Mouse (Mus musculus) T-helper 2 cell (primary cell): ENCODE results near the gene Nacc2.

Experiments used
- in situ Hi-C: fragments of 300-600 bp; cut with MboI, MseI; formaldehyde crosslinking; loops from one replicate; pipeline ENCODE4 v1.15.1; 2025; ENCODE audit warnings: high pct_unique_total_duplicates

Nacc2 gene

GRCm38 (mm10) chr2:26123079-26123648 is at the start of gene Nacc2:
TSS of gene Nacc2 (minus strand) at chr2:26123220.
- in situ Hi-C loops = no loop called here

- in situ Hi-C loops = loop anchor here (10.0 kb wide), 1 partner anchor 913 kb away; no protein-coding TSS in a partner anchor
Measured at GRCm38 (mm10) chr2:26172166-26172565, 49.1 kb upstream of the Nacc2 start.

GRCm38 (mm10) chr2:26170376-26170775 is 47.4 kb upstream of the Nacc2 start:
- in situ Hi-C loops = loop anchor here (10.0 kb wide), 1 partner anchor 914 kb away; no protein-coding TSS in a partner anchor

DNA sequence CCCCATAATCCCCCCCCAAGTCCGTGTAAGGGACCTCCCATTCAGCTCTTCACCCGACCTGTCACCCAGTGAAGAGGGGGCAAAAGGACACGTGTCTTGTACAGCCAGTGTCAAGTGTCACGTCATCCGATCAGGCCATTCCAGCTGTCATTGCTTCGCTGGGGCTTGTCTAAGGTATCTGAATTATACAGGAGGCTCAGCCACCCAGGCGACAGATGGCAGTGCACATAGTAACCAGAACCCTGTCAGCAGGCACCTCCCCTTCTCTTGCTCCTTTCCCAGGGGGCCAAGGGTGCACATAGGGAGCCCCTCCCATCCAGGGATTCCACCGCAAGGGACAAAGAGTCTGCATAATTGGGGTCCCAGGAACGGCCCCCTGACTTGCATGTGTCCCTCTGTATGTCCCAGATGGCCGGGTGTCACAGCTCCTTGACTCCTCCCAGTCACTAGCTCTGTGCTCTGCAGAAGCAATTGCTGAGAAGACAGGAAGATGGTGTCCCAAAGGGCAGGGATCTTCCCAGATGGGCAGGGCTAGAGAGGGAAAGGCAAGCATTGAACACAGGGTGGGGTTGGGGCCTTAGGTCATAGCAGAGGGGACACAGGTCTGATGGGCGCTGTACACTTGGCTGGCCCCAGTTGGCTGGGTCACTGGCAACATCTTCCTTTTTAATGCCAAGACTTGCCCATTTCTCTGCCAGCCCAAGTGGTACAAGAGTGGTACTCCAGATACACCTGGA is 46.0 kb upstream of the Nacc2 start:
- in situ Hi-C loops = no loop called here

GRCm38 (mm10) chr2:26166890-26167289 is 43.9 kb upstream of the Nacc2 start:
- in situ Hi-C loops = no loop called here

GRCm38 (mm10) chr2:26158064-26158463 is 35.0 kb upstream of the Nacc2 start:
- in situ Hi-C loops = no loop called here

GRCm38 (mm10) chr2:26156191-26156977 is 33.4 kb upstream of the Nacc2 start:
- in situ Hi-C loops = no loop called here

DNA sequence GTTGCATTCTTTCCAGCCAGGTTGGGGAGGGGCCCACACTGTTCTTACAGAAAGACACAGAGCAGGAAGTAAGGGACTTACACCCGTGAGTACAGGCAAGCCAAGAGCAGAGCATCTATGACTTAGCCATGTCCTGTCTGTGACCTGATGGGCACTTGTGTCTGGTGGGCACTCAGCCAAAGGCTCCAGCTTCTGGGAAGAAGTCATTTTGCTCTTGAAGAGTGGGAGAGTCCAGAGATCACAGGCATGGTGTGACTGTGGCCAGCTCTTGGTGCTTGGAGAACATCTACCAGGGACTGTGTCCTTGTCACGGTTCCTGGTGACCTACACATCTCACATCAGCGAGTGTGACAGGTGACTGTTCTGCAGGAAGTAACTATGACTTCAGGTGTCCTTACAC is 32.7 kb upstream of the Nacc2 start:
- in situ Hi-C loops = no loop called here

DNA sequence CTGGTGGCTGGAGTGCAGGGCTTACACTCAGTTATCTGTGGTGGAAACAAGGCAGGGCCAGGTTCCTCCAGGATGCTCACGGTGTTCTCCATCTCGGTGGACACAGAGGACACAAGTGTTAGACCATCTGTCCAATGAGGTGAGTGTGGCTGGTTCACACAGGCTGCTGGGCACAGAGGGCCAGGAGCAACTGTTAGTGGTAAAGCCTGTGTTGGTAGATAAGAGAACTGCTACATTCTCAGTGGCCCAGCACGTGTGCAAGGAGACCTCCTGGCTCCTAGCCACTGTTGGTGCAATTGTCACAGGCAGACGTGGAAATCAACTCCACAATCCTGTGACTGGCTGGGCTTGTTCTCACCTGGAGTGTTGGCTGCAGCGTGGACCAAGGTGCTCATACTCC is 31.6 kb upstream of the Nacc2 start:
- in situ Hi-C loops = loop anchor here (5.0 kb wide), 1 partner anchor 78 kb away; no protein-coding TSS in a partner anchor

DNA sequence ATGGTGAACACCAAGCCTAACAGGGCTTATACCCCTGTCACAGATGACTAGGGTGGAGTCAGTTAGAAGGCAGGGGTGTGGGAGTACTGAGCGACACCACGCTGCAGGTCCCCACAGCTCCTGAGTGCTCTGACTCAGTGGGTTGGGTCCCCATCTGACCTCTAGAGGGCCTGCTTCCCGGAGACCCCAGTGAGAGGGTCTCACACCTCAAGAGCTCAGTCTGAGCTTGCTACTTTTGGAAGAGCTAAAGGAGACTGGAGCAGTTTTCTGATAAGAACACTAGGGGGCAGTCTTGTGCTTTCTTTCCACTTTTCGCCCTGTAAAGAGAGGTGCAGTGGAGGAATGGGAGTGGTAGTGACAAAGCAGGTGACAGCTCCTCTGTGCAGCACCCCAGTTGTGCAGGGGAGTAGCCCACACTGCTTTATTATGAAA is 30.9 kb upstream of the Nacc2 start:
- in situ Hi-C loops = loop anchor here (5.0 kb wide), 1 partner anchor 78 kb away; no protein-coding TSS in a partner anchor

DNA sequence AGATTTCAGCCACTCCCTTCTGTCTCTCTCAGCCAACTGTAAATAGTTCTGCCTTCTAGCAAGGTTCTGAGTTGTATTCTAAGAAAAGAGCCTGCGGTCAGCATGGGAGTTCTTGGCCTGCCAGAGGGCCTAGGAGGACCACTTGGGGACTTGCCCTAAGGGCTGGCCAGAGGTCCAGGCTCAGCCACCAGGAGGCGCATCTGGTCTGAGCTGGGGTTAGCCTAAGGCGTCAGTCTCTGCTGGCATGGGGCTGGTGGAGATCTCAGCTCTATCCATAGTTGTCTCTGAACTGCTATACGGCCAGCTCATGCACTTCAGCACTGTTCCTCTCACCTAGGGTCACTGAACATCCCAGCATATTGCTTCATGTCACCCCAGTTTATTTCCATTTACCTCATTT is 30.3 kb upstream of the Nacc2 start:
- in situ Hi-C loops = loop anchor here (5.0 kb wide), 1 partner anchor 79 kb away; no protein-coding TSS in a partner anchor

DNA sequence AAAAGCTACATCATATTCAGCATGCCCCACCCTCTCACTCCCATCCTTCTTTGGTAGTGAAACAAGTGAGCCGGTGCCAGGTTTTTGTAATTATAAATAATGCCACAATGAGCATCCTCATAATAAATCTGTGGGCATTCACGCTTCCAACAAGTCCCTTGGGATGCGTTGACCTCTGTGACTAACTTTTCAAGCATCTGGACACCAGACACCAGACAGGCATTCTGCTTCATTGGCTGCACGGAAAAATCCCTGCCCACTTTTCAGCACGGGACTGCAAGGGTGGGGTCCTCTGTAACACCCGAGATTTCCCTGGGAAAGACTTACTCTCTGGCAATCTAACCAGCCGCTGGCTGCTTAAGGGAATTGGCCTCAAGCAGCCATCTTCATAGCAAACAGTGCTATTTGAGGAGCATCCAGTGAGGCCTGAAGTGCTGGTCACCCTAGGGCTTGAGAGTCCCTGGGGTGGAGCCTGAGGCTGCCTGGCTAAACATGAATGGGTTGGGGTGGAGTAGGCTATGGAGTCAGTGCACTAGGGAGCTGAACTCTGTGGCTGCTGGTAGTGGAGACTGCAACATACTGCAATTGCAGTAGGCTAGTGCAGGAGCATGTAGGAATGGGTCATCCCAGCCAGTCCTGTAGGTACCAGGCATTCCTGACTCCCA is 24.8 kb upstream of the Nacc2 start:
- in situ Hi-C loops = no loop called here

DNA sequence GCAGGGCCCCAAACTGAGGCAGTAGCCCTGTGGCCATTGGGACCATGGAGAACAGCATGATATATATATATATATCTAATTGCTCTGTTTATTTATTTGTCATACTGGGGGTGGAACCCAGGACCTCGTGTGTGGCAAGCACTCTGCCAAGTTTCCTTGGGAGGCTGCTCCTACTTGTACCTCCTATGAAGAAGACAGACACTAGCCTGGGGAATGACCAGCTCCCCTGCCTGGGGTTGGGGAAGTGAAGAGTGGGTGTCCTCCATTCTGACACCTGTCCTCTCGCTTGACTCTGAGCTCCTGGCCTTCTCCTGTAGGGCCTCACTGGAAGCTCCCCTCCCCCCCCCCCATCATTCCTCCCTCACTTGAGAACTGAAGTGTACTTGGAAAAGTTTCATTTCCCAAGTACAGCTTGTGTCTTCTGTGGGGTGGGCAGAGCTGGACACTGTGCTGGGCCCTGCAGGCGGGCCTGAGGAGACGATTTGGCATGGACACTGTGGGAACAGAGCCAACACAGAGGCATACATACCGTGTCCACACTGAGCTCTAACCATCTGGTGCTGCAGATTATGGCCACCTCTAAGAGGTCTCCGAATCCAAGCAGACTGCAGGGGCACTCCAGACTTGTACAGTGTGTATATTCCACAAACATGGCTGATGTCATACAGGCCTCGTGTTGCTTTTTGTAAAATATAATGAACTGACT is 23.5 kb upstream of the Nacc2 start:
- in situ Hi-C loops = no loop called here

DNA sequence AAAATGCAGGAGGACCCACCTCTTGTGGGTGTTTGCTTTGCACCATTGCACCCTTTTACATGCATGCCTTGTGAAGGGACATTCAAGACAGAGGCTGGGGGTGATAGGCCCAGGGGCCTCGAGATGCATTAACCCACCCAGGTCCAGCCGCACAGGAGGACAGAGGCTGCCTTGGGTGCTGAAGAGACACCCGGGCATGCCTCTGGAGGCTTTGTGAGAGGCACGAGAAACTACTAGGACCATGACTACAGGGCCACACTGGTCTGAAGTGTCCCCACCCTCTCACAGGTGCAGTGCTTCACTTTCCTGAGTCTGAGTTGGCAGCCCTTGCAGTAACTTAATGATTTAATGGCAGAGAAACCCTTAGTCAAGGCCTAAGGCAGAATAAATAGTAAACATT is 22.1 kb upstream of the Nacc2 start:
- in situ Hi-C loops = no loop called here

- in situ Hi-C loops = loop anchor here (5.0 kb wide), 2 partner anchors 87 to 122 kb away; partner anchors contain the start of gene Ubac1
Measured at GRCm38 (mm10) chr2:26144331-26144730, 21.3 kb upstream of the Nacc2 start.

DNA sequence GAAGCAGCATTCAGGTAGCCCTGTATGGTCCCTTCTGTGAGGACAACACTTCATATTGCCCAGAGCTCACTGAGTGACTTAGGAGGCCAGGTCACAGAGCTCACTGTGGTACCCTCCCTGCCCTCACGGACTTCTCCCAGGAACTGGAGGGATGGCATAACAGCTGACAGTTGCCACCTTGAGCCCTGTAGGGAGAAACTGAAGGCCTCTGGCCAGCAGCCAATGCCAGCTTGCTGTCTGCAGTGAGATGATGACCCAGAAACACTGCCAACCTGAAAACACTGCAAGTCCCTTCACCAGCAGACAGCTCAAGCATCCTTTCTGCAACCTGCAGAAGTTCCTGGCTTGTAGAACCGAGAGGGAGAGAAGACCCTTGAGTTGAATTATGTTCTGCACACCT is 20.5 kb upstream of the Nacc2 start:
- in situ Hi-C loops = loop anchor here (5.0 kb wide), 2 partner anchors 86 to 121 kb away; partner anchors contain the start of gene Ubac1

DNA sequence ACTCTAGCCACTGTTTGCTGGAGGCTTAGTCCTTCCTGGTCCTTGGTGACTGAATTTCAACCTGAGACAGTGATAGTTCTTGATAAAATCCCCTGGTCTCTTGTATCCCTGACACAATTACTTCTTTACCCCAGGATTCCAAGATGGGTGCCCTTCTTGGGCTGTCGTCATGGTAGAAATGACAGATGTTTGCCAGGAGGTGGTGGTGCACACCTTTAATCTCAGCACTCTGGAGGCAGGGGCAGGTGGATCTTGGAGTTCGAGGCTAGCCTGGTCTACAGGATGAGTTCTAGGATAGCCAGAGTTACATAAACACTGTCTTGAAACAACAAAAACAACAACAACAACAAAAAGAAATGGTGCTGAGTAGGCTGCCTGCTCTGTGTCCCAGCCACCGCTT is 20.0 kb upstream of the Nacc2 start:
- in situ Hi-C loops = loop anchor here (5.0 kb wide), 2 partner anchors 86 to 121 kb away; partner anchors contain the start of gene Ubac1

DNA sequence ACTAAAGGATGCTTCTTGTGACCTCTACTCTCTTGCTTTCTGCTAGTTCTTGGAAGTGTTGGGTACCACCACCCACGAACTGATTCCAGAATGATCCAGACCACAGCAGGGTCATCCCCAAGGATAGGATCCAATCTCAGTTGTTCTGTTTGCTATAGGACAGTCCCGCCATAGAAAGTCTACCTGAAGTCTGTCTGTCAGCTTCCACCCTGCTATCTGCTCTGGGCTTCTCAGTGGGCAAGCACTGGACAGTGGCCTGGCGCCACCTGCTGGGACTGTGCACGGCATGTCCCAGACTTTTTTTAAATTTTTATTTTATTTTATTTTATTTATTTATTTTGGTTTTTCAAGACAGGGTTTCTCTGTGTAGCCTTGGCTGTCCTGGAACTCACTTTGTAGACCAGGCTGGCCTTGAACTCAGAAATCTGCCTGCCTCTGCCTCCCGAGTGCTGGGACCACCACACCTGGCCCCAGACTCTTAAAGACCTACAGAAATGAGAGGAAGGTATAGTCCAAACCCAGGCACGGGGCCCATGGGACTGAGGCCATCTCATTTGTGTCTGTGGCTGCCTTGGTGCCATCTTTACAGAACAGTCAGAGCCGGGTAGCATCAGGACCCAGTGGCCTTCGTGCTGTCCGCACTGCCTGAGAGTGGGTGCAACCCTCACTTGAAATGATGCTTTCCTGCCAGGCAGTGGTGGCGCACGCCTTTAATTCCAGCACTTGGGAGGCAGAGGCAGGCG is 19.0 kb upstream of the Nacc2 start:
- in situ Hi-C loops = loop anchor here (5.0 kb wide), 2 partner anchors 85 to 120 kb away; partner anchors contain the start of gene Ubac1

GRCm38 (mm10) chr2:26140903-26141302 is 17.9 kb upstream of the Nacc2 start:
- in situ Hi-C loops = loop anchor here (5.0 kb wide), 2 partner anchors 84 to 119 kb away; partner anchors contain the start of gene Ubac1

GRCm38 (mm10) chr2:26140292-26140819 is 17.3 kb upstream of the Nacc2 start:
- in situ Hi-C loops = loop anchor here (5.0 kb wide), 2 partner anchors 83 to 118 kb away; partner anchors contain the start of gene Ubac1
